Mouse (Mus musculus): Measurements from ENCODE around the gene Gm17409. TPM values are rescaled to one million over a fixed set of nuclear protein-coding genes. Genes with fewer than 3 reads are reported as not detected.

Gm17409 gene
- total RNA-seq (2017) = not detected in 2 replicates

- no peak for ATAC-seq (replicated peaks in 1 of 2; ENCODE audit: insufficient read depth in 1 of 2, low FRiP score in 2 of 2, low TSS enrichment in 1 of 2, low read depth in 1 of 2, poor library complexity in 2 of 2, severe bottlenecking in 2 of 2)
Observed at GRCm38 (mm10) chr2:58469816-58470215, at the start of gene Gm17409. Gene Gm17409 (plus strand): TSS chr2:58470116.

GRCm38 (mm10) chr2:58423319-58423718 is 46.6 kb upstream of the Gm17409 start:
- no peak for ATAC-seq (replicated peaks in 1 of 2; ENCODE audit: insufficient read depth in 1 of 2, low FRiP score in 2 of 2, low TSS enrichment in 1 of 2, low read depth in 1 of 2, poor library complexity in 2 of 2, severe bottlenecking in 2 of 2)

GRCm38 (mm10) chr2:58425436-58426004 is 44.4 kb upstream of the Gm17409 start:
- no peak for ATAC-seq (replicated peaks in 1 of 2; ENCODE audit: insufficient read depth in 1 of 2, low FRiP score in 2 of 2, low TSS enrichment in 1 of 2, low read depth in 1 of 2, poor library complexity in 2 of 2, severe bottlenecking in 2 of 2)

GRCm38 (mm10) chr2:58432211-58432610 is 37.7 kb upstream of the Gm17409 start:
- no peak for ATAC-seq (replicated peaks in 1 of 2; ENCODE audit: insufficient read depth in 1 of 2, low FRiP score in 2 of 2, low TSS enrichment in 1 of 2, low read depth in 1 of 2, poor library complexity in 2 of 2, severe bottlenecking in 2 of 2)

- ATAC-seq (replicated peaks in 1 of 2; ENCODE audit: insufficient read depth in 1 of 2, low FRiP score in 2 of 2, low TSS enrichment in 1 of 2, low read depth in 1 of 2, poor library complexity in 2 of 2, severe bottlenecking in 2 of 2) = no peak
Observed at GRCm38 (mm10) chr2:58433317-58433716, 36.6 kb upstream of the Gm17409 start.

GRCm38 (mm10) chr2:58434438-58434837 is 35.5 kb upstream of the Gm17409 start:
- ATAC-seq (replicated peaks in 1 of 2; ENCODE audit: insufficient read depth in 1 of 2, low FRiP score in 2 of 2, low TSS enrichment in 1 of 2, low read depth in 1 of 2, poor library complexity in 2 of 2, severe bottlenecking in 2 of 2) = no peak

GRCm38 (mm10) chr2:58435507-58435906 is 34.4 kb upstream of the Gm17409 start:
- no peak for ATAC-seq (replicated peaks in 1 of 2; ENCODE audit: insufficient read depth in 1 of 2, low FRiP score in 2 of 2, low TSS enrichment in 1 of 2, low read depth in 1 of 2, poor library complexity in 2 of 2, severe bottlenecking in 2 of 2)

- no peak for ATAC-seq (replicated peaks in 1 of 2; ENCODE audit: insufficient read depth in 1 of 2, low FRiP score in 2 of 2, low TSS enrichment in 1 of 2, low read depth in 1 of 2, poor library complexity in 2 of 2, severe bottlenecking in 2 of 2)
Observed at GRCm38 (mm10) chr2:58436911-58437310, 33.0 kb upstream of the Gm17409 start.

GRCm38 (mm10) chr2:58443163-58443562 is 26.8 kb upstream of the Gm17409 start:
- ATAC-seq (replicated peaks in 1 of 2; ENCODE audit: insufficient read depth in 1 of 2, low FRiP score in 2 of 2, low TSS enrichment in 1 of 2, low read depth in 1 of 2, poor library complexity in 2 of 2, severe bottlenecking in 2 of 2) = no peak

- no peak for ATAC-seq (replicated peaks in 1 of 2; ENCODE audit: insufficient read depth in 1 of 2, low FRiP score in 2 of 2, low TSS enrichment in 1 of 2, low read depth in 1 of 2, poor library complexity in 2 of 2, severe bottlenecking in 2 of 2)
Observed at GRCm38 (mm10) chr2:58447001-58447400, 22.9 kb upstream of the Gm17409 start.

GRCm38 (mm10) chr2:58454095-58454865 is 15.6 kb upstream of the Gm17409 start:
- no peak for ATAC-seq (replicated peaks in 1 of 2; ENCODE audit: insufficient read depth in 1 of 2, low FRiP score in 2 of 2, low TSS enrichment in 1 of 2, low read depth in 1 of 2, poor library complexity in 2 of 2, severe bottlenecking in 2 of 2)

GRCm38 (mm10) chr2:58456843-58457487 is 13.0 kb upstream of the Gm17409 start:
- no peak for ATAC-seq (replicated peaks in 1 of 2; ENCODE audit: insufficient read depth in 1 of 2, low FRiP score in 2 of 2, low TSS enrichment in 1 of 2, low read depth in 1 of 2, poor library complexity in 2 of 2, severe bottlenecking in 2 of 2)

- ATAC-seq (replicated peaks in 1 of 2; ENCODE audit: insufficient read depth in 1 of 2, low FRiP score in 2 of 2, low TSS enrichment in 1 of 2, low read depth in 1 of 2, poor library complexity in 2 of 2, severe bottlenecking in 2 of 2) = no peak
Observed at GRCm38 (mm10) chr2:58457488-58457865, 12.4 kb upstream of the Gm17409 start.

GRCm38 (mm10) chr2:58458820-58459371 is 11.0 kb upstream of the Gm17409 start:
- ATAC-seq (replicated peaks in 1 of 2; ENCODE audit: insufficient read depth in 1 of 2, low FRiP score in 2 of 2, low TSS enrichment in 1 of 2, low read depth in 1 of 2, poor library complexity in 2 of 2, severe bottlenecking in 2 of 2) = peak; percentile 53 to 69; a peak in 3 of 4 replicates

- ATAC-seq (replicated peaks in 1 of 2; ENCODE audit: insufficient read depth in 1 of 2, low FRiP score in 2 of 2, low TSS enrichment in 1 of 2, low read depth in 1 of 2, poor library complexity in 2 of 2, severe bottlenecking in 2 of 2) = no peak
Observed at GRCm38 (mm10) chr2:58470290-58470689, 374 bp downstream of the Gm17409 start.

- ATAC-seq (replicated peaks in 1 of 2; ENCODE audit: insufficient read depth in 1 of 2, low FRiP score in 2 of 2, low TSS enrichment in 1 of 2, low read depth in 1 of 2, poor library complexity in 2 of 2, severe bottlenecking in 2 of 2) = no peak
Observed at GRCm38 (mm10) chr2:58475578-58475977, 5.7 kb downstream of the Gm17409 start.

- peak; percentile 47 to 54; a peak in 2 of 4 replicates for ATAC-seq (replicated peaks in 1 of 2; ENCODE audit: insufficient read depth in 1 of 2, low FRiP score in 2 of 2, low TSS enrichment in 1 of 2, low read depth in 1 of 2, poor library complexity in 2 of 2, severe bottlenecking in 2 of 2)
Observed at GRCm38 (mm10) chr2:58476956-58477715, 7.2 kb downstream of the Gm17409 start.
